ENCODE assay signal across 8 mouse cellular contexts in genomic region chr2:167586041-167586440, GRCm38 (mm10). TPM values are rescaled to one million over a fixed set of nuclear protein-coding genes. Genes with fewer than 3 reads are reported as not detected.
DNase-seq lines count a peak whose midpoint lies in the region; ATAC-seq and TF ChIP-seq lines count a peak whose summit lies in the region.

No protein-coding gene starts in this region.

- TF ChIP-seq CTCF in lung, embryonic 14.5 days (IDR thresholded peaks at IDR 0.05; ENCODE audit: low read depth), result no peak

- no peak overlapping the region for H3K9ac ChIP-seq in forebrain, embryonic 13.5 days
- H3K9ac ChIP-seq in lung, embryonic 14.5 days, result no peak overlapping the region; the same call in 1 of the 2 replicates
- H3K9ac ChIP-seq in forebrain, embryonic 16.5 days (replicated peaks; ENCODE audit: low read depth, low read length), result no peak overlapping the region

- H3K27ac ChIP-seq in forebrain, embryonic 10.5 days, result peak overlapping the region; percentile 80
- no peak overlapping the region for H3K27ac ChIP-seq in forebrain, embryonic 13.5 days
- peak overlapping the region; percentile 86 for H3K27ac ChIP-seq in embryonic facial prominence, embryonic 10.5 days (replicated peaks)
- peak overlapping the region; percentile 88 for H3K27ac ChIP-seq in lung, embryonic 14.5 days (ENCODE audit: low read depth)
- H3K27ac ChIP-seq in forebrain, embryonic 16.5 days (ENCODE audit: low read length), result no peak overlapping the region

- H3K4me3 ChIP-seq in forebrain, embryonic 10.5 days, result no peak overlapping the region
- H3K4me3 ChIP-seq in forebrain, embryonic 13.5 days, result no peak overlapping the region
- H3K4me3 ChIP-seq in embryonic facial prominence, embryonic 10.5 days, result no peak overlapping the region
- no peak overlapping the region for H3K4me3 ChIP-seq in lung, embryonic 14.5 days (ENCODE audit: low read depth, low read length)
- no peak overlapping the region for H3K4me3 ChIP-seq in forebrain, embryonic 16.5 days (replicated peaks; ENCODE audit: low read length)

- WGBS in forebrain, embryonic 10.5 days, result 21% methylated on average over 8 of the region's 8 CpGs
- 34% methylated on average over 8 of the region's 8 CpGs for WGBS in forebrain, embryonic 13.5 days
- WGBS in embryonic facial prominence, embryonic 10.5 days, result 6% methylated on average over 8 of the region's 8 CpGs
- 11% methylated on average over 8 of the region's 8 CpGs for WGBS in lung, embryonic 14.5 days
- WGBS in forebrain, embryonic 16.5 days, result 30% methylated on average over 8 of the region's 8 CpGs

- DNase-seq in forebrain, embryonic 10.5 days (ENCODE audit: extremely low spot score, low spot score), result no peak
- peak; percentile 54 for DNase-seq in embryonic facial prominence, embryonic 10.5 days (ENCODE audit: low spot score)
- peak; percentile 45 for DNase-seq in kidney, adult 18-20 months
- peak; percentile 68 for DNase-seq in lung, embryonic 14.5 days
- no peak for DNase-seq in thymus, postnatal 0 days (ENCODE audit: low spot score)
- no peak for DNase-seq in natural killer cell, adult 2 months (ENCODE audit: low spot score in 2 of 2)

- no peak for ATAC-seq in forebrain, embryonic 13.5 days
- no peak for ATAC-seq in lung, embryonic 14.5 days (ENCODE audit: insufficient read depth)
- no peak for ATAC-seq in forebrain, embryonic 16.5 days

- H3K27me3 ChIP-seq in forebrain, embryonic 10.5 days (ENCODE audit: poor library complexity, severe bottlenecking), result peaks cover 14% of the 10 kb centered on the region
- H3K27me3 ChIP-seq in forebrain, embryonic 13.5 days, result 0 out of 2 replicates have a peak, but pooled peaks cover 11% of the 10 kb centered on the region
- H3K27me3 ChIP-seq in embryonic facial prominence, embryonic 10.5 days (replicated peaks; ENCODE audit: low read depth, poor library complexity, severe bottlenecking), result 0 out of 2 replicates have a peak, but pooled peaks cover 3% of the 10 kb centered on the region
- no peaks in the 10 kb centered on the region for H3K27me3 ChIP-seq in lung, embryonic 14.5 days (ENCODE audit: insufficient read depth, low read length)
- H3K27me3 ChIP-seq in forebrain, embryonic 16.5 days (replicated peaks; ENCODE audit: control insufficient read depth, insufficient read depth, low read length), result 0 out of 2 replicates have a peak, but pooled peaks cover 2% of the 10 kb centered on the region

- H3K4me2 ChIP-seq in forebrain, embryonic 13.5 days, result no peak overlapping the region
- H3K4me2 ChIP-seq in lung, embryonic 14.5 days, result 0 out of 2 replicates have a peak overlapping the region, but pooled peaks have one; percentile 12
- no peak overlapping the region for H3K4me2 ChIP-seq in forebrain, embryonic 16.5 days (ENCODE audit: low read length)

- no peaks in the 10 kb centered on the region for H3K36me3 ChIP-seq in forebrain, embryonic 10.5 days (replicated peaks)
- H3K36me3 ChIP-seq in forebrain, embryonic 13.5 days (ENCODE audit: poor library complexity, severe bottlenecking), result no peaks in the 10 kb centered on the region
- no peaks in the 10 kb centered on the region for H3K36me3 ChIP-seq in embryonic facial prominence, embryonic 10.5 days (replicated peaks)
- H3K36me3 ChIP-seq in lung, embryonic 14.5 days (ENCODE audit: insufficient read depth), result no peaks in the 10 kb centered on the region
- H3K36me3 ChIP-seq in forebrain, embryonic 16.5 days (ENCODE audit: control insufficient read depth, insufficient read depth), result no peaks in the 10 kb centered on the region

- H3K4me1 ChIP-seq in forebrain, embryonic 10.5 days, result peaks cover 68% of the 10 kb centered on the region
- H3K4me1 ChIP-seq in forebrain, embryonic 13.5 days, result no peaks in the 10 kb centered on the region
- H3K4me1 ChIP-seq in embryonic facial prominence, embryonic 10.5 days, result peaks cover 84% of the 10 kb centered on the region
- H3K4me1 ChIP-seq in lung, embryonic 14.5 days (ENCODE audit: insufficient read depth), result peaks cover 54% of the 10 kb centered on the region
- H3K4me1 ChIP-seq in forebrain, embryonic 16.5 days (replicated peaks; ENCODE audit: control insufficient read depth, insufficient read depth, low read length), result no peaks in the 10 kb centered on the region

- no peaks in the 10 kb centered on the region for H3K9me3 ChIP-seq in forebrain, embryonic 10.5 days
- no peaks in the 10 kb centered on the region for H3K9me3 ChIP-seq in forebrain, embryonic 13.5 days (replicated peaks)
- no peaks in the 10 kb centered on the region for H3K9me3 ChIP-seq in embryonic facial prominence, embryonic 10.5 days
- no peaks in the 10 kb centered on the region for H3K9me3 ChIP-seq in lung, embryonic 14.5 days (ENCODE audit: low read depth, low read length)
- H3K9me3 ChIP-seq in forebrain, embryonic 16.5 days (ENCODE audit: control insufficient read depth, low read length), result no peaks in the 10 kb centered on the region

RNA-seq across cellular contexts. Expression of gene Ube2v1, which starts 45.9 kb away (rescaled TPM):
- polyA plus RNA-seq in forebrain, embryonic 10.5 days (2016; fragmentation: Nextera tagmentation; extraction: Ambion mirVana), result 414 and 416 TPM in 2 replicates
- 278 and 309 TPM in 2 replicates for polyA plus RNA-seq in forebrain, embryonic 13.5 days (2015; fragmentation: Nextera tagmentation; extraction: Ambion mirVana)
- 384 and 394 TPM in 2 replicates for polyA plus RNA-seq in embryonic facial prominence, embryonic 10.5 days (2016; fragmentation: Nextera tagmentation; extraction: Ambion mirVana)
- polyA plus RNA-seq in lung, embryonic 14.5 days (2014; fragmentation: Nextera tagmentation; extraction: Ambion mirVana), result 275 and 293 TPM in 2 replicates
- 273 and 281 TPM in 2 replicates for polyA plus RNA-seq in forebrain, embryonic 16.5 days (2015; fragmentation: Nextera tagmentation; extraction: Ambion mirVana)
- 215 and 236 TPM in 2 replicates for polyA plus RNA-seq in thymus, postnatal 0 days (2015; fragmentation: Nextera tagmentation; extraction: Ambion mirVana)

RNA-seq across cellular contexts. Expression of gene Snai1, which starts 48.0 kb away (rescaled TPM):
- polyA plus RNA-seq in forebrain, embryonic 10.5 days (2016; fragmentation: Nextera tagmentation; extraction: Ambion mirVana), result 40.4 and 46.9 TPM in 2 replicates
- 1.9 and 2.7 TPM in 2 replicates for polyA plus RNA-seq in forebrain, embryonic 13.5 days (2015; fragmentation: Nextera tagmentation; extraction: Ambion mirVana)
- 86.3 and 93.8 TPM in 2 replicates for polyA plus RNA-seq in embryonic facial prominence, embryonic 10.5 days (2016; fragmentation: Nextera tagmentation; extraction: Ambion mirVana)
- 152 and 162 TPM in 2 replicates for polyA plus RNA-seq in lung, embryonic 14.5 days (2014; fragmentation: Nextera tagmentation; extraction: Ambion mirVana)
- 4.3 and 4.4 TPM in 2 replicates for polyA plus RNA-seq in forebrain, embryonic 16.5 days (2015; fragmentation: Nextera tagmentation; extraction: Ambion mirVana)
- polyA plus RNA-seq in thymus, postnatal 0 days (2015; fragmentation: Nextera tagmentation; extraction: Ambion mirVana), result 2.6 and 3.6 TPM in 2 replicates

Comparison
In these comparisons a context has a peak if more than half of its experiments do, and no peak if none do; other contexts are left out.
1. H3K27ac ChIP-seq: peak in forebrain, embryonic 10.5 days (single experiment), embryonic facial prominence, embryonic 10.5 days (single experiment) and lung, embryonic 14.5 days (single experiment); none in forebrain, embryonic 13.5 days (single experiment) and forebrain, embryonic 16.5 days (single experiment).
2. DNase-seq: peak in embryonic facial prominence, embryonic 10.5 days (single experiment), kidney, adult 18-20 months (single experiment) and lung, embryonic 14.5 days (single experiment); none in forebrain, embryonic 10.5 days (single experiment), thymus, postnatal 0 days (single experiment) and natural killer cell, adult 2 months (0 of 2).